Mouse (Mus musculus) MEL-GATA-1-ER (cell line): Measurements from ENCODE around the gene Cfap43.

Experiments
- DNase-seq: peaks from one replicate; pipeline ENCODE4 v3.0.0-alpha.2; 2012; ENCODE audit warnings: low read depth; ENCODE audit errors: extremely low read depth

Gene Cfap43

GRCm38 (mm10) chr19:47885886-47886285, 33.2 kb downstream of the Cfap43 start:
- no peak for DNase-seq

DNA sequence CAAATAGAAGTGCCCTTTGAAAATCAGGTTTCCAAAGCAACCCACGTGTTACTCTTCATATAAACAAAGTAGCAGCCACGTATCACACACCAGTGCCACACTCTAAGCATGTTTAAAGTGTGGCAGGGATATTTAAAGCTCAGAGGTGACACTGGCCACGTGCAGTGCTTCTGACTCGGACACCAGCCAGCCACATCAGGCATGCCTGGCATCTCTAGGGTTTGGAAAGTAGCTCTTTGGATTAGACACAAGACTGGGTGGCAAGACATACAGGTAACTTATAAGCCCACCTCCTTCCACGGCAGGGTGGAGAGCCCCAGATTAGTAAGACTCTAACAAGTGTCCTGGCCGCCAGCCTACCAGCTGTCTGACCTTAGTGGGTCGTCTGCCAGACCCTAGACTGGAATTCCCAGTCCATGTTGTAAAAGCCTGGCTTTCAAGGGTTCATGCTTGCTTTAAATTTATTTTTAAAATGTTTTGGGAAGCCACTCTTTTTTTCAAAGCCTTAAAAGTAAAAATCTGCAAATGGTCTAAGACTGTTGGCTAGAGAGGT, 33.8 kb downstream of the Cfap43 start:
- no peak for DNase-seq

DNA sequence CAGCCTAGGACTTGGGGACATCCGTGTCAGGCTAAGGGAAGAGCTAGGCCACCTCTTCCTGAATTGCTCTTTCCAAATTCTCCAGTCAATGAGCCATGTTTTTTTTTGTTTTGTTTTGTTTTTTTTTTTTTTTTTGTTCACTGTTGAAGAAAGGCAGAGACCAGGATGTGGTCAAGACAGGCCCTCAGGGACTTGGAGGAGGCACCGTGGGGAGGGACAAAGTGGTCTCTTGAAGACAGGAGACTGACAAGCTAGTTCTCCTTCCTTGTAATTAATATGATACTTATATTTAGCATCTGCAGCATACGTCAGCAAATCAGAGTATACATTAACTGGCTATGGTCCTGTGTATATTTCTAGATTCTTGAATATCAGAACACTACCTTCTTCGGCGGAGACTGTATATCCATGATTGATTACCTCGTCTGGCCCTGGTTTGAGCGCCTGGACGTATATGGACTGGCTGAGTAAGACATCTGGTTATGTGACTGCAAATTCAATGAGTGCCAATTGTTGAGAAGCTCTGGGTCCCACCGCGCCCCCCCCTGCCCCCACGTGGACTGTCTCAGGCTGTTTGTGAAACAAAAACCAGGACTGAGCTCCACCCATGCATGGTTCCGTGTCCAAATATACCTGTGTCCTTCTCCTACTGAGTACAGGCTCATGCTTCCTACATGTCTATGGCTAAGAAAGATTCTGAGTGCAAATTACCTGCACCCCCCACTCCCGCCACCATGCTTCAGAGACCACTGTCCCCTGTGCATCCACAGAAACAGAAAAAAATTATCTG, 34.6 kb downstream of the Cfap43 start:
- DNase-seq, result no peak

GRCm38 (mm10) chr19:47882882-47883254, 36.2 kb downstream of the Cfap43 start:
- no peak for DNase-seq

GRCm38 (mm10) chr19:47882151-47882881, 36.8 kb downstream of the Cfap43 start:
- DNase-seq, result peak; percentile 57

DNA sequence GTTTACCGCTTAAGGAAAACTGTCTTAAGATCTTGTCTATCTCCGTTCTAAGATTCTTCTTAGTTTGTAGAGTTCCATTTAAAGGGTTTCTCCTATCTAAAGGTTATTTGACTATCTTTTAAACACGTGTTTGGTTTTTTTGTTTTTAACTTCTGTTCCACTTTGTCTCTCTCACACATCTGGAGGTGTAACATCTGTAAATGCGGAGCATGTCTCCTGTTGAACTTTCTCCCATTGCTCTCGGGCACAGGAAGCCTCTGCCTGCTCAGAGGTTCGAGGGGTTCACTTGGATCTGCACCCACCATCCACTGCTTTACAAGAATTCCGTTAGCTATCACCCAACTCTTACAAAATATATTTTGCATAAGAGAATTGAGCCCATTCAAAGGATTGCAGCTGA, 37.5 kb downstream of the Cfap43 start:
- no peak for DNase-seq

DNA sequence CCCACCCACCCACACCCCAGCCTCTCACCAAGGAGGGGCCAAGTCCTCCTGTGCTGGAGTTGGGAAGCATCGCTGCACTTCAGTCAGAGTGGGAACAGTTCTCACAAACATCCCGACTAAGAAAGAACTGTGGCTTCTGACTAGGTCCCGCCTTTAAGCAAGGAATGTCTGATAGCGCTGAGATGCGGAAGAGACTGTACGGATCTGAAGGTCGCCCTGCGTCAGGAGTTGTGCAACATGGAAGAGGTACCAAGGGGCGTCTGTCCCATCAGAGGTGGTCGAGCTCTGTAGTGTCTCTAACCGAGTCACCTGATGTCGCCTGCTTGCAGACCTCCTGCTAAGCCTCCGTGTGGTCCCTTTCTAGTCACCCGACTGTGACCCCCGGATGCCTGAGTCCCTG, 42.8 kb downstream of the Cfap43 start:
- DNase-seq, result no peak

DNA sequence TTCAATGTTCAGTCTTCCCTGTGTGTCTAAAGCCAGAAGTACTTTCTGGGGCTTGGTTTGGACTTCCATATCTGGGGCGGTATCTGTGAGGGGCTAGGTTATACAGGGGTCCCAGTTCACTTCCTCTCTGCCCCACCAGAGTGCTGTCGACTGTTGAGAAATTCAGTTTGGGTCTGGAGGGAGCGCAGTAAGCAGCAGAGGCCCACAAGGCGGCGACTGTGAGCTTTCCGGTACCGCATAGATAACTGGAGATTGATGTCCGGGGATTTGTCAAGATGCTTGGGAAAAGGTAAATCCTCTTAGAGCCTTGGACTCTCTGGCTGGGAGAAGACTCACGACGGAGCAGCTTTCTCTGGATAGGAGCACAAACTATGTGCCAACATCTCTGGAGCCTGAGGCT, 47.6 kb downstream of the Cfap43 start:
- DNase-seq, result no peak

DNA sequence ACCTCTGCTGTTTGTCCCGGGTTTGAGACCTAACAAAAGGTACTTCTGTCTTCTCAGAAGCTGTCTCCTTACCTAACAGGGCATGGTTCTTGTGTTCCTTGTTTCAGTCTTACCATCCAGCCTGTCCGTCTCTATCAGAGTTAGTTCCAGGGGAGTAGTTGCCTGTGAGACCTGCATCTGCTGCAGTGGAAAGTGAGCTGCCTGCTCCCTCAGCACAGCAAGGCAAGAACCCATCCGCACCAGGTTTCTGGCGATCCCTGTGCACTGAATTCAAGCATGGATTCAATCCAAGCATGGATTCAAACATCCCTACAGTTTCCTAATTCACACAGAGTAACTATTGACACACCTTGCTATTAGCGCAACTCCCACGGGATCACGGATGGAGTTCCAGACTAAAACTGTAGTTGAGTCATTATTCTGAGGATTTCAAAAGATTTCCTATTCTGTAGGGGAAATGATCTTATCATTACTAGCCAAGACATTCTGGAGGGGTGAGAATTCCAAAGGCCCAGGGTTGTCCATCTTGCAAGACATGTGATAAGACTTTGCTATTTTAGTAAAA, 48.9 kb downstream of the Cfap43 start:
- no peak for DNase-seq

DNA sequence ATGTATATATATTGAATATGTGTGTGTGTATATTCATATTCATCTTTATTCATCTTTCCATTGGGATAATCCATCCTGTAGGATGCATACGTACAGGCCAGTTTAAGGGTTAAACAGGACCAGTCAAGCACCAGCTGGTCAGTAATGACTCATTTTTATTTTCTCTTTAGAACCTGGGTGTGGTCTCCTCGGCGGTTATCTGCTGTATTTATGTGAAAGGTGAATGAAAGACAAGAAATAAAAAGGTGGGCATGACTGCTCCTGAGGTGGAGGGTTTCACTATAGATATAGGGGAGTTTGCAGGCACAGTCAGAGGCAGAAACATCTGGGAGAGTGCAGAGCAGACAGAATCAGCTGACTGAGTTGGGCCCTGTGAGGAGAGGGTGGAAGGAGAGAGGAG, 49.6 kb downstream of the Cfap43 start:
- DNase-seq, result no peak

GRCm38 (mm10) chr19:47868951-47869350, 50.1 kb downstream of the Cfap43 start:
- no peak for DNase-seq

GRCm38 (mm10) chr19:47867628-47868175, 51.4 kb downstream of the Cfap43 start:
- no peak for DNase-seq

DNA sequence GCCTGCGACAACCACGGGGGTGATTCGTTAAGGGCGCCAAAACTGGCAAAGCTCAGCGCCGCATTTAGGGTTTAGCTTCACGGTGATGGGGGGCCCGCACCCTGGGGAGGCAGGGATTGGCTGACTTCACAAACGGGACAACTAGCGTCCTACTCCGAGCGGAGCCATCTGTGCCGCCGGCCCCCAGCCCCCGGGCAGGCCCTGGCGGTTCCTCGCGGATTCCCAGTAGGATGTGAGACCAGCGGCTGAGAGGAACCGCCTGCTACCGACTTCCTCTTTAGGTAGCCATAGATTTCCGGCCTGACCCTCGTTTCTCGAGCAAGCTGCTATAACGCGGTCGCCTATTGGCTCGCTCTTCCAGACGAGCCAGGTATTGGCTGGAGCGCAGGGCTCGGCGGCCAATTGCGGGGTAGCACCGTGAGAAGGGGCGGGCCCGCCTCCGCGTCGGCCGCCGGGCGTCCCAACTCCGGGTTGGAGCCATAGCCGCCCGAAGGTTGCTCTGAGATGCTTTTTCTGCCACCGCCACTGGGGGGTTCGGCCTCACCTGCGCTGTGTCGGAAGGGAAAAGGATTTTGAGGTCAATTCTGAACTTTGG, 53.6 kb downstream of the Cfap43 start, which contains the start of gene Gsto2:
Gene Gsto2 (plus strand): TSS at position 182 of the 595 bp plus-strand sequence.
- peak; percentile 84 for DNase-seq

- DNase-seq, result no peak
Observed at GRCm38 (mm10) chr19:47864721-47865120, 54.4 kb downstream of the Cfap43 start.

DNA sequence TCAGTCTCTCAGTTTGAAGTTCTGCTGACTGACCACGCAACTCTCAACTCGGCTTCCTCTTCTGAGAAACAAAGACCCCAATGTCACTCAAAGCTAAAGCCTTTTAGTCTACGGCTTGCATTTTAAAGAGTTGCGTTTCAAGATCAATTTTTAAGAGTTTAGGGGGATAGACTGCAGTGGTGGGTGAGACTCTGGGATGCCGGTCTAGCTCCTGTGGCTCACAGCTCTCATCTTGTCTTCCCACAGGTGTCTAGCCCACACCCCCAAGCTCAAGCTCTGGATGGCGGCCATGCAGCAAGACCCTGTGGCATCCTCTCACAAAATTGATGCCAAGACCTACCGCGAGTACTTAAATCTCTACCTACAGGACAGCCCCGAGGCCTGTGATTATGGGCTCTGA, 55.0 kb downstream of the Cfap43 start:
- no peak for DNase-seq

GRCm38 (mm10) chr19:47862581-47862980, 56.5 kb downstream of the Cfap43 start:
- DNase-seq, result no peak

DNA sequence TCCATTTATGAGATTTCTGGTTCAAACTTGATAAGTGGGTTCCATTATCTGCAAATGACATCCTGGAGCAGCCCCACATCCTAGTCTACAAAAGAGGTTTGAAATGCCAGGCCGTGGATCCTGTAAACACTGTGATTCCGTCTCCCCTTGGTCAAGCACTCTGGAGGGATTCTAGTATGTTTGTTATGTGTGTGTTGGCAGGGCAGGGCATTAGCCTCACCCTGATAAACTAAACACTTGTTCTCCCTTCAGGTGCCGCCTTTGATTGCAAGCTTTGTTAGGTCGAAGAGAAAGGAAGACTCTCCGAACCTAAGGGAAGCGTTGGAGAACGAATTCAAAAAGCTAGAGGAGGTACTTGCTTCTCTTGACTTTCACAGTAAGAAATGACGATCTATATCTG, 59.9 kb downstream of the Cfap43 start:
- DNase-seq, result no peak

GRCm38 (mm10) chr19:47857957-47858942, 60.8 kb downstream of the Cfap43 start:
- DNase-seq, result no peak

DNA sequence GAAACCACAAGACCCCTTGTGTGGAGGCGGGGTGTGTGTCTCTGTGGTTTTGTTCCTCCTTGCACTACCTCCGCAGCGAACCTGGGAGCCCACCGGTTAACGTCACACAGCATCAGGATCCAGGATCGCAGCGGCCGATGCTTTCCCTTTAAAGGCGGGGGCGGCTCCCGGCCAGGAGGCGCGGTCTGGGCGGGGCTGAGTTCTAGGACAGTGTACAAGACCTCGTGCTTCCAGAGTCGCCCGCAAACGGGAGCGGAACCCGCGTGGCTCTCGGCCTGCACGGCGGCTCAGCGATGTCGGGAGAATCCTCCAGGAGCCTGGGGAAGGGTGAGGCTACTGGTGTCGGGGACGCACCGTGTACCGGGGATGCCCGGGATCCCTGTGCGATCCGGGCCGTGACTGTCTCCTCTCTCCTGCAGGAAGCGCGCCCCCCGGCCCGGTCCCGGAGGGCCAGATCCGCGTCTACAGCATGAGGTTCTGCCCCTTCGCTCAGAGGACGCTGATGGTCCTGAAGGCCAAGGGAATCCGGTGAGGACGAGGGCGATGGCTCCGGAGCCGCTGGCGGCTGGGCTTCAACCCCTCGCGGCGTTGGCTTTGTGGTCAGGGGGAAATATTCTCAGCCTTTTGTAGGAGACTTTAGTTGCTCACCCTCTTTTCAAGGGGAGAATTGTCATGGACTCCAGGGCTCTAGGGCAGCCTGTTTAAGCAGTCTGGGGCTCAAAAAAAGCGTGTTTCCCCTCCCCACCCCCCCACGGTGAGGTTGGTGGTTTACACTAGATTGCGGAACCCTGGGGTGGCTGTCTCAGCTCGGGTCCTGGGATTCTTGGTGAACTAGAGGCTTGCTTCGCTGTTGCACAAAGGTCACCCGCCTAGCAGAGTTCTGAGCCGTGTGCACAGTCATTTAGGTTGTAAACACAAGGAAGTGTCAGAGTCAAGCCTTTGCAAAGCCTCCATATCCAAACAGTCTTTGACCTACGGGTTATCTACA, 64.0 kb downstream of the Cfap43 start, which contains the start of gene Gsto1:
Gene Gsto1 (plus strand): TSS at position 175 of the 988 bp plus-strand sequence.
- peak; percentile 68 for DNase-seq
